Mouse (Mus musculus) kidney, postnatal 0 days (tissue): ENCODE results near the gene Usp53. TPM values are rescaled to one million over a fixed set of nuclear protein-coding genes. Genes with fewer than 3 reads are reported as not detected.
A peak's percentile ranks its signal among the peaks of the same experiment; 100 is the strongest.
"Not testable (repeated sequence)": the region's sequence is repeated elsewhere in the genome, so short reads cannot be mapped to it uniquely, and the experiment has no call there.

Source experiments
- ATAC-seq: fragments of 200-750 bp; cut with Nextera tagmentation; replicated peaks from 2 replicates; pipeline ENCODE4 v1.8.0; 2017; ENCODE audit warnings: low read depth, moderate number of reproducible peaks, moderate TSS enrichment, moderate library complexity; ENCODE audit not compliant: low FRiP score
- DNase-seq: peaks from one replicate; pipeline ENCODE4 v3.0.0-alpha.2; 2016; ENCODE audit warnings: low spot score
- H3K27ac ChIP-seq: fragments of 300-500 bp; sonication (generic); 2 replicates; pipeline ENCODE4 v1.5.1; 2014; ENCODE audit warnings: mild to moderate bottlenecking
- H3K27me3 ChIP-seq: fragments of 300-500 bp; sonication (generic); 2 replicates; pipeline ENCODE4 v1.6.1; 2014; ENCODE audit warnings: low read length, mixed read lengths; ENCODE audit not compliant: insufficient read depth
- H3K36me3 ChIP-seq: fragments of 300-500 bp; sonication (generic); 2 replicates; pipeline ENCODE4 v1.6.1; 2014; ENCODE audit warnings: low read length, mixed read lengths; ENCODE audit not compliant: insufficient read depth
- H3K4me1 ChIP-seq: fragments of 300-500 bp; sonication (generic); replicated peaks from 2 replicates; pipeline ENCODE4 v1.6.1; 2014; ENCODE audit warnings: antibody characterized with exemption, low read length, mixed read lengths; ENCODE audit not compliant: insufficient read depth
- H3K4me2 ChIP-seq: fragments of 300-500 bp; sonication (generic); 2 replicates; pipeline ENCODE4 v1.6.1; 2014; ENCODE audit warnings: mild to moderate bottlenecking, low read length, moderate library complexity, mixed read lengths
- H3K4me3 ChIP-seq: fragments of 300-500 bp; sonication (generic); replicated peaks from 2 replicates; pipeline ENCODE4 v1.5.1; 2014; ENCODE audit warnings: low read depth, low read length
- H3K9ac ChIP-seq: fragments of 300-500 bp; sonication (generic); 2 replicates; pipeline ENCODE4 v1.6.1; 2014; ENCODE audit warnings: low read depth, low read length
- H3K9me3 ChIP-seq: fragments of 300-500 bp; sonication (generic); replicated peaks from 2 replicates; pipeline ENCODE4 v1.6.1; 2016; ENCODE audit warnings: low read length, inconsistent platforms, mixed read lengths
- CTCF ChIP-seq: IDR thresholded peaks from 2 replicates; pipeline ENCODE4 v1.5.1; 2016; ENCODE audit warnings: antibody characterized with exemption, low read depth, mild to moderate bottlenecking, moderate library complexity
- WGBS: fragments of 180-500 bp; shearing (Covaris S2); extraction: QIAGEN DNeasy Blood & Tissue Kit; methylation state at CpG from one replicate; pipeline ENCODE4 v1.1.7; 2014; 5-methylcytosine and 5-hydroxymethylcytosine counted together
- polyA plus RNA-seq: library from polyadenylated mRNA; unstranded; fragments of >200 nt; fragmentation: Nextera tagmentation; extraction: Ambion mirVana; gene quantifications from 2 replicates; pipeline ENCODE4 v1.2.1, GENCODE M21; 2015

Usp53 gene
- polyA plus RNA-seq, 1 experiment from 2014 or later, result 13.2 TPM

GRCm38 (mm10) chr3:122968391-122968790, 15.9 kb downstream of the Usp53 start:
- 88% methylated on average over 9 of the region's 9 CpGs for WGBS
- TF ChIP-seq CTCF, result no peak
- DNase-seq, result no peak

GRCm38 (mm10) chr3:122964301-122964700, 20.0 kb downstream of the Usp53 start:
- WGBS, result 83% methylated on average over 5 of the region's 5 CpGs
- Histone ChIP-seq H3K27me3 (no peaks in the 10 kb centered on the region), H3K9me3 (no peaks in the 10 kb centered on the region), H3K9ac (no peak overlapping the region), H3K4me1 (no peaks in the 10 kb centered on the region), H3K36me3 (peaks cover 13% of the 10 kb centered on the region), H3K27ac (no peak overlapping the region), H3K4me3 (no peak overlapping the region), H3K4me2 (no peak overlapping the region)
- no peak for TF ChIP-seq CTCF
- ATAC-seq, result no peak
- DNase-seq, result no peak

More at GRCm38 (mm10) chr3:122968391-122968790, 15.9 kb downstream of the Usp53 start:
- Histone ChIP-seq H3K36me3 (peaks cover 11% of the 10 kb centered on the region), H3K4me3 (no peak overlapping the region), H3K9me3 (no peaks in the 10 kb centered on the region), H3K27ac (no peak overlapping the region), H3K27me3 (no peaks in the 10 kb centered on the region), H3K4me2 (no peak overlapping the region), H3K4me1 (no peaks in the 10 kb centered on the region), H3K9ac (no peak overlapping the region)
- no peak for ATAC-seq

GRCm38 (mm10) chr3:122950129-122950528, 34.2 kb downstream of the Usp53 start:
- H3K4me2 ChIP-seq, result no peak overlapping the region
- 91% methylated on average over 2 of the region's 2 CpGs for WGBS
- no peaks in the 10 kb centered on the region for H3K27me3 ChIP-seq
- no peak overlapping the region for H3K4me3 ChIP-seq
- H3K4me1 ChIP-seq, result no peaks in the 10 kb centered on the region
- no peaks in the 10 kb centered on the region for H3K9me3 ChIP-seq
- H3K27ac ChIP-seq, result no peak overlapping the region
- no peak overlapping the region for H3K9ac ChIP-seq
- H3K36me3 ChIP-seq, result peaks cover 10% of the 10 kb centered on the region
- TF ChIP-seq CTCF, result no peak
- DNase-seq (no peak), ATAC-seq (no peak)

GRCm38 (mm10) chr3:122943387-122943890, 40.9 kb downstream of the Usp53 start:
- TF ChIP-seq CTCF, result no peak
- Histone ChIP-seq H3K36me3 (no peaks in the 10 kb centered on the region), H3K9me3 (no peaks in the 10 kb centered on the region), H3K27me3 (no peaks in the 10 kb centered on the region), H3K27ac (no peak overlapping the region), H3K4me3 (no peak overlapping the region), H3K4me1 (no peaks in the 10 kb centered on the region), H3K9ac (no peak overlapping the region), H3K4me2 (no peak overlapping the region)
- WGBS, result 67% methylated on average over 6 of the region's 6 CpGs
- ATAC-seq (no peak), DNase-seq (no peak)

- Histone ChIP-seq H3K9me3 (no peaks in the 10 kb centered on the region), H3K4me2 (no peak overlapping the region), H3K36me3 (peaks cover 5% of the 10 kb centered on the region; the same call in 1 of the 2 replicates), H3K27me3 (no peaks in the 10 kb centered on the region), H3K27ac (no peak overlapping the region), H3K4me1 (no peaks in the 10 kb centered on the region), H3K9ac (no peak overlapping the region), H3K4me3 (no peak overlapping the region)
- DNase-seq (peak; percentile 75), ATAC-seq (no peak)
- TF ChIP-seq CTCF, result peak; percentile 69
- whole genome bisulfite sequencing, result 77% methylated on average over 2 of the region's 2 CpGs
These were observed 45.1 kb downstream of the Usp53 start for GRCm38 (mm10) chr3:122939215-122939614.

GRCm38 (mm10) chr3:122937176-122937575, 47.1 kb downstream of the Usp53 start:
- not testable (repeated sequence) for H3K36me3 ChIP-seq, H3K9ac ChIP-seq, H3K27ac ChIP-seq, H3K27me3 ChIP-seq, H3K9me3 ChIP-seq, DNase-seq, H3K4me1 ChIP-seq, ATAC-seq, H3K4me2 ChIP-seq, H3K4me3 ChIP-seq
- 85% methylated on average over 13 of the region's 13 CpGs for WGBS

GRCm38 (mm10) chr3:122932466-122932865, 51.8 kb downstream of the Usp53 start:
- H3K9ac ChIP-seq, result no peak overlapping the region
- no peaks in the 10 kb centered on the region for H3K9me3 ChIP-seq
- H3K27ac ChIP-seq, result no peak overlapping the region
- WGBS, result 100% methylated on average over 1 of the region's 1 CpGs
- ATAC-seq, result no peak
- no peak overlapping the region for H3K4me3 ChIP-seq
- no peak for DNase-seq
- H3K36me3 ChIP-seq, result peaks cover 11% of the 10 kb centered on the region; the same call in 1 of the 2 replicates
- no peaks in the 10 kb centered on the region for H3K27me3 ChIP-seq
- H3K4me1 ChIP-seq, result no peaks in the 10 kb centered on the region
- no peak for TF ChIP-seq CTCF
- H3K4me2 ChIP-seq, result no peak overlapping the region
